Mouse (Mus musculus): ENCODE measurements at regions not wholly inside any gene's neighbourhood (a gene's known extent, or its start where the extent isn't known, plus 50 kb on each side); places are given as distances from the start of the nearest gene placed in this dataset.

DNA sequence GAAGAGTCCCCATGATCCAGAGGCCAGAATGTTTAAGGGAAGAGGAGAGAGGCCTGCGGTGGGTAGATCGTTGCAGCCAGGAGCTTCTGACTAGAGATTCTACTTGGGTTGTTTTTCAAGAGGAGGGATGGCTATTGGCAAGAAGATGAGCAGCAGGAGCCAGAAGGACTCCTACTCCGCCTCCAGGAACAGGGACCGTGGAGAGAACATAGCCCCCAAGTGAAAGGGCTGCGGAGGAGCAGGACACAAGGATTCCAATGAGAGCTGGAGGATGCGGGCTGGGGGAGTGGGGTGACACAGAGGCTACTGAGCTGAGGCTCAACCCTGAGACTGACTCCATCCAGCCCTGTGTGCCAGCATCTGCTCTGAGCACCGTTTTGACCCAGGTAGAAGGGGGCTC, 207.8 kb upstream of the Nectin1 start:
- TF ChIP-seq CTCF (IDR thresholded peaks at IDR 0.05; ENCODE audit: extremely low read depth, insufficient read length, insufficient replicate concordance, low read depth, low read length) (no peak), POLR2A (IDR thresholded peaks at IDR 0.05; ENCODE audit: low read depth, low read length) (no peak)

All from small intestine, adult 2 months (tissue).